Mouse (Mus musculus): ENCODE results near the gene Spag7.

The Spag7 gene

GRCm38 (mm10) chr11:70668771-70669505 is at the start of gene Spag7:
Gene Spag7, minus strand, starts transcription at chr11:70669416.
- peak; percentile 98 for DNase-seq (ENCODE audit: low spot score in 2 of 2)

- DNase-seq (ENCODE audit: low spot score in 2 of 2), result no peak
Observed at GRCm38 (mm10) chr11:70718481-70718880, 49.3 kb upstream of the Spag7 start.

GRCm38 (mm10) chr11:70715832-70716231 is 46.6 kb upstream of the Spag7 start:
- DNase-seq (ENCODE audit: low spot score in 2 of 2), result no peak

GRCm38 (mm10) chr11:70713222-70713621 is 44.0 kb upstream of the Spag7 start:
- DNase-seq (ENCODE audit: low spot score in 2 of 2), result no peak

GRCm38 (mm10) chr11:70711026-70711425 is 41.8 kb upstream of the Spag7 start:
- no peak for DNase-seq (ENCODE audit: low spot score in 2 of 2)

GRCm38 (mm10) chr11:70706127-70706526 is 36.9 kb upstream of the Spag7 start:
- no peak for DNase-seq (ENCODE audit: low spot score in 2 of 2)

GRCm38 (mm10) chr11:70702781-70703180 is 33.6 kb upstream of the Spag7 start:
- no peak for DNase-seq (ENCODE audit: low spot score in 2 of 2)

GRCm38 (mm10) chr11:70701984-70702733 is 32.9 kb upstream of the Spag7 start:
- DNase-seq (ENCODE audit: low spot score in 2 of 2), result no peak

GRCm38 (mm10) chr11:70701221-70701955 is 32.2 kb upstream of the Spag7 start:
- DNase-seq (ENCODE audit: low spot score in 2 of 2), result no peak

GRCm38 (mm10) chr11:70700613-70701012 is 31.4 kb upstream of the Spag7 start:
- DNase-seq (ENCODE audit: low spot score in 2 of 2), result peak; percentile 50 to 51

- DNase-seq (ENCODE audit: low spot score in 2 of 2), result peak; percentile 92 to 93
Observed at GRCm38 (mm10) chr11:70699722-70700556, 30.7 kb upstream of the Spag7 start, which contains the start of the genes Inca1 and Kif1c. Gene Inca1, minus strand, starts transcription at chr11:70700155. Gene Kif1c, plus strand, starts transcription at chr11:70700548.

- DNase-seq (ENCODE audit: low spot score in 2 of 2), result no peak
Observed at GRCm38 (mm10) chr11:70699051-70699450, 29.8 kb upstream of the Spag7 start.

GRCm38 (mm10) chr11:70697376-70697775 is 28.2 kb upstream of the Spag7 start:
- no peak for DNase-seq (ENCODE audit: low spot score in 2 of 2)

GRCm38 (mm10) chr11:70693504-70693903 is 24.3 kb upstream of the Spag7 start:
- DNase-seq (ENCODE audit: low spot score in 2 of 2), result no peak

- no peak for DNase-seq (ENCODE audit: low spot score in 2 of 2)
Observed at GRCm38 (mm10) chr11:70689578-70689977, 20.4 kb upstream of the Spag7 start.

- DNase-seq (ENCODE audit: low spot score in 2 of 2), result no peak
Observed at GRCm38 (mm10) chr11:70688372-70688771, 19.2 kb upstream of the Spag7 start.

- DNase-seq (ENCODE audit: low spot score in 2 of 2), result peak; percentile 79 to 83
Observed at GRCm38 (mm10) chr11:70687601-70688199, 18.5 kb upstream of the Spag7 start, which contains the start of gene Camta2. Gene Camta2, minus strand, starts transcription at chr11:70688105.

- no peak for DNase-seq (ENCODE audit: low spot score in 2 of 2)
Observed at GRCm38 (mm10) chr11:70686901-70687566, 17.8 kb upstream of the Spag7 start.

GRCm38 (mm10) chr11:70683640-70684039 is 14.4 kb upstream of the Spag7 start:
- DNase-seq (ENCODE audit: low spot score in 2 of 2), result no peak

GRCm38 (mm10) chr11:70681897-70682581 is 12.8 kb upstream of the Spag7 start:
- no peak for DNase-seq (ENCODE audit: low spot score in 2 of 2)
